Mouse (Mus musculus) CH12F3 (cell line): Measurements from ENCODE around the gene H2-M5.
"Not testable (repeated sequence)": the region's sequence is repeated elsewhere in the genome, so short reads cannot be mapped to it uniquely, and the experiment has no call there.

ENCODE experiments used
- in situ Hi-C: fragments of 300-500 bp; cut with MboI; formaldehyde crosslinking; loops from 2 replicates; pipeline ENCODE4 v1.14.3; 2020; ENCODE audit warnings: low sequenced_read_pairs

The H2-M5 gene

DNA sequence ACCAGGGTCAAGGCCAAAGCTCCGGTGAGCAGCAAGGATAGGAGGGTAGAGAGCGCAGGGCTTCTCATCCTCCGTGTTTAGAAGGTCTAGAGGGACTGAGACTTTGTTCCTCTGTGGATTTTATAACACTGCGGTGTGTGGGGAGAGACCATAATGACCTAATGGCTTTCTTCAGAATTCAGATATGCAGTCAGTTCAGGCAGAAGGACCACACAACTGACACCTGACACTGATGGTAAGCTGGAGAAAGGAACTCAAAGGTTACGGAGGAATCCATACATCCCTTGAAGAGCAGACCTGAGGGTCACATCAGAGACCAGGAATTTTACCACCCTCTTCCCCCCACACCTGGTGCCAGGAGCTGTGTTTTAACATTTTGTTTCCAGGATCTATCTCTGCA, at the start of gene H2-M5:
Gene H2-M5 (minus strand): TSS at position 101 of the 400 bp plus-strand sequence.
- in situ Hi-C loops, result no loop called here

DNA sequence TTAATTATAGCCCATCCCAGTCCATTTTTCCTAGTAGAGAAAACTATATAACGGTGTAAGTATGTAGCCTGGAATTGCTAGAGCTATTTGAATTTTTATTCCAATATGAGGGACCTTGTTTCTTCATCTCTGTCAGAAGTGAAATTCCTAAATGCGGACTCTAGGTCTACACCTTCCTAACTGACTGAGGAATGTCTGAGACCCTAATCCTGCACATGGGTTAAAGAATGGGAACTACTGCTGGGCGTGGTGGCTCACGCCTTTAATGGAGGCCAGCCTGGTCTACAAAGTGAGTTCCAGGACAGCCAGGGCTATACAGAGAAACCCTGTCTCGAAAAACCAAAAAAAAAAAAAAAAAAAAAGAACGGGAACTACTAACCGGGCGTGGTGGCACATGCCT, 39.8 kb upstream of the H2-M5 start:
- in situ Hi-C loops, result no loop called here

DNA sequence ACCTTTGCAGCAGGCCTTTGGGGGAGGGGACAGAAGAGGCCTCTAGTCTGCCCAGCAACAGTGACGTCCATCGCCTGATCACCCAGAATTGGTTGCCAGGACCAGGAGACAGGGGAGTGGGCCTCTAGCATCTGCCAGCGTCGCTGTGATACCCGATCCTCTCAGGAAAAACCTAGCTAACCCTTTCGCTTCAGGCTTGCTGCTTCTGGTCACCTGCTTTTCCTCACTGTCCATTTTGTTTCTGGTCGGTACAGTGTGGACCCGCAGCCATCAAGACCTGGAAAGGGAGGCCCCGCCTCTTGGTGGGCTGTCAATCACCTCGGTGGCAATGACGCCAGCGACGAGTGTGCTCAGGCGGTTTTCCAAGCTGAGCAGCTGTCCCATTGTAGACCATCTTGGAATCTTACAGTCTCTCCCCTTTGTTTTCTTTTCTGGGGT, 39.4 kb upstream of the H2-M5 start:
- in situ Hi-C loops, result no loop called here

DNA sequence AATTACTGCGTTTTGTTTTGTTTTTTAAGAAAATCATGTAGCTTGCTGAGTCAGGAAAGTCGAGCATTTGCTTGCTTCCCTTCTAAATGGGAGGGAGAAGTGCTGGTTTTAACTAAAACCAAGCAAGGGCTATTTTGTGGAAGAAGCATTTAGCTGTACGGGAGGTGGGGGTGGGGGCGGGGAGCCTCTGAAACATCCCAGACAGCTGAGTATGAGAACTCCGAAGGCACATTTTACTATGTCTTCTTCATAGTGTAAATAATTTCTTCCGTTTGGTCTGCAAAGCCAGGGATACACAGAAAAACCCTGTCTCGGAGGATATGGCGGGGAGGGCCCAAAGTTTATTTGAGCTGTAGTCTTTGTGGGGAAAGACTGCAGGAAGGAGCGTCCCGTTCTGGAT, 38.9 kb upstream of the H2-M5 start:
- in situ Hi-C loops, result no loop called here

DNA sequence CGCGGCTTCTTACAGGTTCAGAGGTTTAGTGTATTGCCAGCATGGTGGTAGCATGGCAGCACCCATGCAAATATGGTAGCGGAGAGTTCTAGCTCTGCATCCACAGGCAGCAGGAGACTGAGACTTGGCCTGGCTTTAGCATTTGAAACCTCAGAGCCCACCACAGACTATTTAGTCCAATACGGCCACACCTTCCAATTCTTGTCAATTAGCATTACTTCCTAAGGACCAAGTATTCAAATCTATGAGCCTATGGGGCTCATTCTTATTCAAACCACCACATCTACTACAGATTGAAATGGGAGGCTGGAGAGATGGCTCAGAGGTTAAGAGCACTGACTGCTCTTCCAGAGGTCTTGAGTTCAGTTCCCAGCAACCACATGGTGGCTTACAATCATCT, 38.1 kb upstream of the H2-M5 start:
- in situ Hi-C loops, result no loop called here

DNA sequence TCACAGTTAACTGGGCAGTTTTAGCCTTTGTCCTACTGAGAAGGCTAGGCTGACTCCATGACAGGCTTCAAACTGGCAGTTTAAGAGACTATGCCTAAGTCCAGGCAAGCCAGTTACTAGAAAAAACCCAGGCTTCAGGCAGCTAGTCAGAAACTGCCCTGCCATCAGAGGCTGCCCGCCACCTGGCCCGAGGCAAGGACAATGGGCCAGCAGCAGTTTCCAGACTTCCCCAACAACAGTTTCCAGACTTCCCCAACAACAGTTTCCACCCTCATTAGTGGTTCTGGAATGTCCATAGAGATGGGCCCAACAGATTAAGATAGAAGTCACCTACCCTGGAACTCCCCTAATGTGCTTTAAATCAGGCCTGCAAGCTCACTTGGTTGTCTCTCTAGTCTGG, 37.1 kb upstream of the H2-M5 start:
- in situ Hi-C loops, result no loop called here

DNA sequence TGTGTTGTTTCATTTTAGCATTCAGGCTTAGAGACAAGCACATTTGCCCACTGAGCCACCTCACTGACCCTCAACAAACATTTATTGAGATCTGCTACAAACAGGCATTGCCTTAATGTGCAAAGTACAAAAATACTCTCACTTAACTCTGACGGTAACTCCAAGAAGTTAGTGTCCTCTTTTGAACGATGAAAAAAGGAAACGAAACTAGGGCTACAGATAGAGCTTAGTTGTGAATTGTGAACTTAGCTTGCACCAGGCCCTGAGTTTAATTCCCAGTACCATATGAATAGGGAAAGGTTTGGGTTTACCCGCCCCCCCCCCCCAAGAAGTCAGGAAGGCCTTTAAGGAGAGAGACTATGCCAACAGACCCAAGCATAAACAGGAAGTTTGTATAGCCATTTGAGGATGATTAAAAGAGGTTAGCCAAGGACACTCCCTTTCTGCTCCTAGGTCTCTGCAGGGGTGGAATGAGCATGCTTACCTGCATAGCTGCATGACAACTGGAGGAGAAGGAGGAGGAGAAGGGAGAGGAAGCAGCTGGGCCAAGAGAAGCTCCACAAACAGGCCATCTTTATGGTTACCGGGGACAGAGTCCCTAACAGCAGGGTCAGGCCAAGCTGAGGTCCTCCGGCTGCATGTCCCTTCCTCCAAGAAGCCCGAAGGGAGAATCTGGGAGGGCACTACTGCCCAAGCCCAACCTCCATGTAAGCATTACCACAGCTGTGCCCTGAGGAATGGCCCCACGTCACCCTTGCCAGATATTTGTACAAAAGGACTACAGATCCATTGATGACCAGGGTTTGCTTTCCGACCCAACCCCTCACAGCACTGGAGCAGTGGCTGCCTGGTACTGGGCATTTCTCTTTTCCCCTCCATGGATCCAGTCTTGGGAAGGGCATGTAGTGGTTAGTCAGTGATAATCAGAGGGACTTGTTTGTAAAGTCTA, 33.6 kb upstream of the H2-M5 start, which contains the start of gene Mog:
Gene Mog (minus strand): TSS at position 771 of the 949 bp plus-strand sequence.
- in situ Hi-C loops, result no loop called here

DNA sequence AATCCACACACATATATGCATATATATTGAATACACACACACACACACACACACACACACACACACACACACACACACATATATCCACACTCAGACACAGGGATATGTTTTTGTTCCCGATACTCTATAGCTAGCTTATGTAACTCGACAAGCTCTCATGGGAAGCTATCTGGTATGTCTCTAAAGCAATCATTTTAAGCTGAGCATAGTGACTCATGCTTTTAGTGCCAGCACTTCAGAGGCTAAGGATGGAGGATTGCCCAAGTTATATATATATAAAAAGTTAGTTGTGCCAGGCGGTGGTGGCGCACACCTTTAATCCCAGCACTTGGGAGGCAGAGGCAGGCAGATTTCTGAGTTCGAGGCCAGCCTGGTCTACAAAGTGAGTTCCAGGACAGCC, 29.9 kb upstream of the H2-M5 start:
- in situ Hi-C loops, result not testable (repeated sequence)

DNA sequence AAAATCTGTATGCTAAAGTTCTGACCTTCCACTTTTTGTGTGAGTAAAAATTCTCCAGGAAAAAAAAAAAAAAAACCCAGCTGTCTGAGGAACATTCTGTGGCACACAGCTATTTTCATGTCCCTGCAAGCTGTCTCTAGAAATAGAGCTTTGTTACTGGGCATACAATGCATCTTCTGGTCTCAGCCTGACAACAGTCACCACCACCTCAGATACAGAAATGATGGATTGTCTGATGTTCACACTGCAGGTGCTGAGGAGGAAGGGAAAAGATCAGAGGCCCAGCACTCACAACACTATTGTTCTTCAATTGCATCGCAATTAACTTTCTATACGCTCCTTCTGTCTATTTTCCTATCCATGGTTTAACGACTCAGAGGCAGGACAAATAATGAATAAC, 29.0 kb upstream of the H2-M5 start:
- in situ Hi-C loops, result no loop called here

DNA sequence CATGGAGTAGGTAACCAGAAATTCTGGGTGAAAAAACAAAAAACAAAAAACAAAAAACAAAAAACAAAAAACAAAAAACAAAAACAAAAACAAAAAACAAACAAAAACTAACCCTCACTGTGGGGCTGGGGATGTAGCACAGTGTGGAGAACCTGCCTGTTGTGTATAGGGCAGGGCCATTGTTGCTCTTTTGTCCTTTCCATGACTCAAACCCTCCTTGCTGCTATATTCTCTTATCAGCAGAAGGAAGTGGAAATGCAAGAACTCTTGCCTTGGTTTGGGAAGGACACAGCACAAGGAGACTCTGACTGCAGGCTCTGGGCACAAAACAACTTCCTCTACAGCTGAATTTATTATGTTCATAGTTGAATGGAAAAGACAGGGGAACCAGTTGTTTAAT, 27.0 kb upstream of the H2-M5 start:
- in situ Hi-C loops, result no loop called here

DNA sequence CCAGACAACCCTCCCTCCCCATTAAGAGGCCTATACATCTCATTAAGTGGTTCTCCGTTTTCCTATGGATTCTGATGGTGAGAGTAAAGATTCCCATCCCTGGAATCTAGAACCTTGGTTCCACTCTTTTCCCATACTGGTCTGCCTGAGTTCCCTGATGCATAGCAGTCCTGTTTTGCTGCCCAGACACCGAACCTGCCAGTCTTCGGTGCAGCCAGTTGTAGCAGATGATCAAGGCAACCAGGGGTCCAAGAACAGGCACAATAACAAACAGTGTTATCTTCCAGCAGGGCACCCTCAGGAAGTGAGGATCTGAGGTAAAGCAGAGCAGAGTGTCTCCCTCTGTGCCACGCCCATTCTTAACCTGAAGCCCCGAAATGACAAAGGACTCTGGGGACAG, 22.8 kb upstream of the H2-M5 start:
- in situ Hi-C loops, result no loop called here

DNA sequence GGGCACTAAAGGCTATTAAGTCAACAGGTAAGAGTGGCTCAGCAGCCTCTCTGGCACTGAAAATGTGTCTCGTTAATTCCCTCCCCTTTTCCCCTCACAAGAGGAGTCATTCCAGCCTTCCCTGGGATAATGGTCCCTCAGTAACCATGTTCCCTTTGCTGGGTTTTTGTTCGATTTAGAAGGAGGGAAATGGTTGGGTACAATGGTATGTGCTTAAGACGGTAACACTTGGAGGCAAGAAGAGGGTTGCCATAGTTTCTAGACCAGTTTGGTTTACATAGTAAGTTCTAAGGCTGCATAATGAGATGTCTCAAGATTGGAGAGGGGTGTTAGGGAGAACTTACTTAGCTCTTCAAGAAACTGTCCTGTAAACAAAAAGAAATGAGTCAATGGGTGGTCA, 22.4 kb upstream of the H2-M5 start:
- in situ Hi-C loops, result no loop called here

DNA sequence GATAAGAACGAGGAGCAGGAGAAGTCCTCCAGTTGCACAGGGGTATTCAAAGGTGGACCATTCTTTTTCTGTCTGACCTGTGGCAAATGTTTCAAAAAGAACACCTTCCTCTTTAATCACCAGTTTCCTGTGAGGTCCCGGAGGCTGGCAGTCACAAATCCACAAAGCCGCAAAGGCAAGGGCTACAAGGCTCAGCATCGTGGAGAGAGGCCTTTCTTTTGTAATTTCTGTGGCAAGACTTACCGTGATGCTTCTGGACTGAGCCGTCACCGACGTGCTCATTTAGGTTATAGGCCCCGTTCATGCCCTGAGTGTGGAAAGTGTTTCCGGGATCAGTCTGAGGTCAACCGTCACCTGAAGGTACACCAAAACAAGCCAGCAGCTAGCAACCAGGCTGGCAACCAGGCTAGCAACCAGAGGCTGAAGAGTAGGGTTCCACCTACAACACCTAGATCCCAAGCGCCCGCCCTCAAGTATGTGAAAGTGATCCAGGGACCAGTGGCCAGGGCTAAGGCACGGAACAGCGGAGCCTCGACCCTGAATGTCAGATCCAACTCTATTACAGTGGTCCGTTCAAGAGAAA, 20.2 kb upstream of the H2-M5 start:
- in situ Hi-C loops, result no loop called here

DNA sequence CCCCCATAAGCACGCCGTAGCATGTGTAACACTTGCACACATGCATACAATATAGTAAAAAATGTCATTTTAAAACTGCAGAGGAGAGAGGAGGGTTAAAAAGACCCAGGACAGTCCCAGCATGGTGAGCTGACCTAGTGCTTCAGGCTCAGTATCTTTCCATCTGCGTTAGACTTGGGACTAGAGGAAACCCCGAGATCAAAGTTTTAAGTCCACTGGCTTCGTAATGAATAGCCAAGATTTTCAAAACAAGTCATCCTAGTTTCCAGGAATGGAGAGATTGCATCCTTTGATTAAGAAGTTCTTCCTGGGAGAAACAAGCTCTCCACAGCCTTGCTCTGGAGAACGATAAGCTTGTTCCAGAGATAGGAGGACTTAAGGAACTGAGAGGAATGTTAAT, 18.8 kb upstream of the H2-M5 start:
- in situ Hi-C loops, result no loop called here

DNA sequence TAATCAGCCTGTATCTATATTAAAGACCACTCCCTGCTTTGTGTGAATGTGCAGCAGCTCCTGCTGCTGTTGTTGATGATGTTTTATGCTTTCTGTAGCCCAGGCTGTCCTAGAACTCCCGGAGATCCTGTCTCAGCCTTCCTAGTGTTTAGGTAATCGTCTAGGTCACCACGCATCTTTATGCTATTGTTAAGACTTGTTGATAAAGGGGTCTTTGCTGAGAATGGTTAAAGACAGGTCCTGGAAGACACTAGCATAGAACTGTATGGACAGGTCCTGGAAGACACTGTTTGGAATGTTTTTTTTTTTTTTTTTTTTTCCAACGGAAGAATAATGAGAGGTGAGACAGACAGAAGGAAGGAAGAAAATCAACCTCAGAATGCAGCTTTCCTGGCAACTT, 14.0 kb upstream of the H2-M5 start:
- in situ Hi-C loops, result no loop called here

DNA sequence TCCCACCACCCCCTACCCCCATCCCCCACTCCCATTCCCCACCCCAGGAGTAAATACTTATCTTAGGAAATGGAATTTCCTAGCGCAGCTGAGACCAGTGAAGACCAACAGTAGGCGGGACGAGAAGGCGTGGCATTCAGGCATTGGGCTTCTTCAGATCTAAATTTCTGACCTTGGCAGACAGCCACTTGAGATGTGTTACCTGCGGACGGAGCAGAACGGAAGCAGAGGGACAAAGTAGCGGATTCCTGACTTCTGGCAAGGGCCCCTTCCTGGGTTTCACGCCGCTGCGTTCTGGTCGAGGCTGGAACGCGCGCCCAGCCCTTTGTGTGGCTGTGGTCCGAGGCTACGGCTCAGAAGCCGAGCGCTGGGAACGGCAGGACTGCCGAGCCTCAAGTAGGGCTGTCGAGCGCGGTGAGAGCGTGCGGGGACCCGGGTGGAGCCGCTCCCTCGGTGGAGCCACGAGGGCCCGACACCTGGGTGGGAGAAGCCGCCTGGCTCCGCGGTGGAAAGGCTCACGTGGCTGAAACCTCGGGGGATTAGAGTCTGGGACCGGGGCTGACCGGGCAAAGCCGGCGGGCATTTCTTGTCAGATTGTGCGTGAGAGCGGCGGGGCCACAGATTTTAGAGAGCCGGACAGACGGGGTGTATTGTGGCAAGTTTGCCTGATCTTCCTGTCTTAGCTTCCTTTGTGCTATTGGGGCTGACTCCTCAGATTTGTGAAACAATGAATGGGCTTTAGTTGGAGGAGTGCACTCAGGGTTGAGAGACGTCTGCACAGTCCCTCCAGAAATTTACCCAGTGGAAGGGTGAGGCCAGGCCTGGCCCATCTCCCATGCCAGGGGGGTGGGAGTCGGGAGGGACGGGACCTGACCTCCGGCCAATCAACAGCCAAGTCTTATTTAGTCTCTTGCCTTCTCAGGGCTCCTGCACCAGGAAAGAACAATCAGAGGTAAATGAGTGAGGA, 13.3 kb upstream of the H2-M5 start:
- in situ Hi-C loops, result no loop called here

DNA sequence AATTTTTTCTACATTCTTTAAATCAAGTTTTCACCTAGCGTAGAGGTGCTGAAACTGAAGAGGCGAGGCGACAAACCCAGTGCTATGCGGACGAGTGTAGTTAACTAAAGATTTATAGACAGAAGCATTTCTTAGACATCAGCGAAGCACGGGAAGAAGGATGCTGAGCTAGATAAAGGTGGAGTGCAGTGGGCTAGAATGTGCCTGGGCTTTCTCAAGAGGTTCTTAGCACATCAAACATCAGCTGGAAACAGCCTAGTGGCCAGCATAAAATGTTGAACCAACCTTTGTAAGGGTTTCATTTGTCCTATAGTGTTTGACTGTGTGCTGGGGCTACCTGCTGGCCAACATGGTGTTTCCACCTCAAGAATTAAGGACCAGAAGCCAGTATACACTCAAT, 11.5 kb upstream of the H2-M5 start, which contains the start of gene Zfp57:
Gene Zfp57 (plus strand): TSS at position 301 of the 400 bp plus-strand sequence.
- in situ Hi-C loops, result no loop called here

DNA sequence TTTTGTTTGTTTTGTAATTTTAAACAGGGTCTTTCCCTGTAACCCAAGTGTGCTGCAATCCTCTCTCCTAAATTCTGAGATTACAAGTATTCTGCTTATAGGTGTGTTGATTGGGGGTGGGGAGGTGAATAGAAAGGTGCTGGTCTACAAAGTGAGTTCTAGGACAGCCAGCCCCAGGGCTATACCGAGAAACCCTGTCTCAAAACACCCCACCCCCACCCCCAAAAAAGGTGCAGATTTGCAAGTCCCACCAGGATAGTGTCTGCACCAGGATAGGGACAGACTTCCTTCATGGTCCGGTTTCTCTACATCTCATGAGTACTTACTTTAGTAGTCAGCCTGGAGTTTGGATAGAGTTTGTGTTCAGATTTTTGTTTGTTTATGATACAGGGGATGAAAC, 9.1 kb upstream of the H2-M5 start:
- in situ Hi-C loops, result no loop called here

DNA sequence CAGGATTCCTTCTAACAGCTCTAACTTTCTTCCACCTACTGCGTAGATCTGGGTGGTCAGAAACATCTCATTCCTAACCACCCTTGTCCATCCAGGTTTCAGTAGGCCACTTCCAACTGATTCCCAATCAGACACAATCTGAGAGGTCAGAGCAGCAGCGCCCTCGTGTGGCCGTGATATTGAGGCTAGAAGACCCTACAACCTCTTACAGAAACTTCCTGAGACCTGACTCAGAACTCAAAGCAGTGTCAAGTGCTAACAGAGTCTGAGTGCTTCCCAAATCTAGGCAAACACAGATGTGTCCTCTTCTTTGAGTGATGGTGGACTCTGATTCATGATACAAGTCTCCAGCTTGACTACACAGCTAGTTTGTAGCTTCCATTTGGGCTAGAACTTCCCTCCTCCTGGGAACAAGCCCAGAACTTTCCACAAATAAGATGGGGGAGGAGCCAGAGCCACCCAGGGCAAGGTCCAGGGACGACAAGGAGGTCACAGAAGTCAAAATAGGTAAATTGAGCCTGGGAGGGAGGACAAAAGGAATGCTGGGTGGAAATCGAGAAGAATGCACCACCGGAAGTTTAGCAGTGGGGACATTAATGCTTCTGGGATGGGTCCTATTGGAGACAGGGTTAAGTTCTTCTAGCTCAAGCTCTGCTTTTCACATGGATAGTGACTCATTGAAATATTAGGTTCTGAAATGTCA, 7.8 kb upstream of the H2-M5 start:
- in situ Hi-C loops, result no loop called here

DNA sequence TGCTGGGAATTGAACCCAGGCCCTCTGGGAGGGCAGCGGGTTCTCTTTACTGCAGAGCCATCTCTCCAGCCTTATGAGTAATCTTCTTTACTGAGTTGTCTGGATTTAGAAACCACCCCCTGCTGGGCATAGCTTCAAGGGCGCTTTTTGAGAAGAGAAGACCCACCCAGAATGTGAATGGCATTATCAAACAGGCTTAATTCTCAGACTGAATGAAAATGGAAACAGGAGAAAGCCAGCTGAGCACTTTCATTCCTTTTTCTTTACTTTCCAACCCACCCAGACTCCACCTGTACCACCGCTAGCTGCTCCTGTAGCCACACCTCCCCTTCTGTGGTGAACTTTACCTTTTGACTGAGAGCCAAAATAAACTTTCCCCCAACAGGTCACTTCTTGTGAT, 6.1 kb upstream of the H2-M5 start:
- in situ Hi-C loops, result no loop called here
